Mouse (Mus musculus): Measurements from ENCODE around the gene St6galnac5.
"Not testable (repeated sequence)": the region's sequence is repeated elsewhere in the genome, so short reads cannot be mapped to it uniquely, and the experiment has no call there.

Gene St6galnac5

DNA sequence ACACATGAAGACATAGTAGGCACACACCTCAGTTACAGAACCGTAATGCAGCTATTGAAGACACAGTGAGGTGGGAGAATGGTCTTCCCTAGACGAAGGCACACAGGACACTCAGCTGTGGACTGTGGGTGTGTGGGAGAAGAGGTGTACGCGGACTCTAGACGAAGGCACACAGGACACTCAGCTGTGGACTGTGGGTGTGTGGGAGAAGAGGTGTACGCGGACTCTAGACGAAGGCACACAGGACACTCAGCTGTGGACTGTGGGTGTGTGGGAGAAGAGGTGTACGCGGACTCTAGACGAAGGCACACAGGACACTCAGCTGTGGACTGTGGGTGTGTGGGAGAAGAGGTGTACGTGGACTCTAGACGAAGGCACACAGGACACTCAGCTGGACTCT lies 197.7 kb downstream of the St6galnac5 start:
- not testable (repeated sequence) for DNase-seq (ENCODE audit: low spot score)

GRCm38 (mm10) chr3:152783792-152784191 lies 198.3 kb downstream of the St6galnac5 start:
- DNase-seq (ENCODE audit: low spot score), result peak; percentile 84

DNA sequence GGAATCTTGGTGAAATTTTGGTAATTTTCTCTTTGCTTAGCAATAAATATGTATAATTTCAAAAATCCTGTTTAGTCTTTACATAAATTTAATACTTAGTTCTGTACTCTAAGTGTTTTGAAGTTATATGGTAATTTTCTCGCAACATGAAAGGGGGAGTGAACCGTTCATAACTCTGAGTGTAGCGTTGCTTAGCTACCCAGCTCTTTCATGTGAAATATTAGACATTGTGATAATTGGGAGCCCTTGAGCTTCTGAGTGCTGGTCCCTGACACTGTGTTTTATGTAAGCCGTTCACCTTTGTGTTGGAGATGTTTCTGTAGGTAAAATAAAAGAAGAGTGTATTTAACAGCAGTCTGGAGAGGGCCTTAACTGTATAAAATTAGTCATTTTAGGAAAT lies 202.2 kb downstream of the St6galnac5 start:
- no peak for DNase-seq (ENCODE audit: low spot score)

DNA sequence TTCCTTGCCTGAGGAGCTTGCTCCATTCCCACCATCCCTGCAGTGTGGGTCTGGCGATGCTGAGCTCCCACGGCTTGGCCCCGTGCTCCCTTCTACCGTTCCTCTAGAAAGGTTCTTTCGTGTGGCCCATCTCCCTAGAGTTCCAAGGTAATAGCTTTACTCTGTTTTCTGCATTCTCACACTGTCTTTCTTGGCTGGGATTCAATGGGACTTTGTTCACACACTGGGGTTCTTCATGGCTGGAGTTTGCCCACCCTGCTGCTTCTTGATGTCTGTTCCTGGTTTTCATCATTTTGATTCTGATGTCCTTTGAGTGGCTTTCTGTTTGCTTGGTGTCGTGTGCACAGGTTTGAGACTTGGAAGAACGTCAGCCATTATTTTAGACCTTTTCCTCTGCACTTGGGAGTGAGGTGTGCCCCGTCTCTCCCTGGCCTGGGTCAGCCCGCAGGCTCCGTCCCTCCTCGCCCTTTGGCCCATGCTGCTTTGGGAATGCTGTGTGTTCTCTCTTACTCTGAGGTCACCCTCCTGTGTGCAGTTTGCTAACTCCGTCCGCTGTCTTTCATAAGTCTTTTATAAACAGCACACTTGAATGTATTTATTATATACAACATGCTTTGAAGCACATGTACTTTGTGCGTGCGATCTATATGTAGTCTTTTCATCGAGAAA lies 205.0 kb downstream of the St6galnac5 start:
- no peak for DNase-seq (ENCODE audit: low spot score)

- DNase-seq (ENCODE audit: low spot score), result no peak
Measured at GRCm38 (mm10) chr3:152776363-152776762, 205.7 kb downstream of the St6galnac5 start.

- no peak for DNase-seq (ENCODE audit: low spot score)
Measured at GRCm38 (mm10) chr3:152770056-152770455, 212.0 kb downstream of the St6galnac5 start.

GRCm38 (mm10) chr3:152767485-152767884 lies 214.6 kb downstream of the St6galnac5 start:
- no peak for DNase-seq (ENCODE audit: low spot score)
